Mouse (Mus musculus) right cerebral cortex, adult 18-20 months (tissue): Measurements from ENCODE around the gene Ric8a.

Experiments used
- DNase-seq: peaks from one replicate; pipeline ENCODE4 v3.0.0; 2022; ENCODE audit warnings: mixed read lengths

Ric8a gene

DNA sequence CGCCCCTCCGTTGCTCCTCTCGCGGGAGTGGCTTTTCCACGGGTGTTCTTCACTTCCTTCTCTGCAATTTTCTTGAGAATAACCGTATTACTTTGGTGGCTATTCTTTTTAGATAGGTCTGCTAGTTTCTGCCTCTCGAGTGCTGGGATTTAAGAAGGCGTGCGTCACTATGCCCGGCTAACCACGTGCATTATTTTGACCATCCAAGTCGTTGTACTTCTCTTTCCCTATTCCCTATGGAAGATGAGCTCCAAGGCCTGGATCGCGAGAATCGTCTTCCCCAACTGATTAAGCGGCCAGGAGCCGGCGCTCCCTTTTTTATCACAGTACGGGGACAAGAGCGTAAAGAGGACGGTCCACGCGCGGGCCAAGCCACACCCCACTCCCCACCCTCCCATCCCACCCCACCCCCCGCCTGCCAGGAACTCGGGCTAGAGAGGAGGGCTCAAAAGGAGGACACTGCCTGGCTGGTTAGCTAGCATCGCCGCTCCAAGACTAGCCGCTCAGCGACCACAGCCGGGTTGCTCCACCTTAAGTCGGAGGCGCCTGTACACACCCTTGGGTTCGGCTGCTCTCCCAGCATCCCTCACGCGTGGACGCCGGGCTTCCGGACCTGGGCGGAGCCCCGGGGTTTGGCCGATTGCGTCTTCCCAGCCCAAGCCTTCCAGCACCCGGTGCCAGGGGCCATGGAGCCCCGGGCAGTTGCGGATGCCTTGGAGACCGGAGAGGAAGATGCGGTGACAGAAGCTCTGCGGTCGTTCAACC, at the start of gene Ric8a:
Gene Ric8a, plus strand, starts transcription at position 173 of the 765 bp plus-strand sequence.
- peak; percentile 92 for DNase-seq

DNA sequence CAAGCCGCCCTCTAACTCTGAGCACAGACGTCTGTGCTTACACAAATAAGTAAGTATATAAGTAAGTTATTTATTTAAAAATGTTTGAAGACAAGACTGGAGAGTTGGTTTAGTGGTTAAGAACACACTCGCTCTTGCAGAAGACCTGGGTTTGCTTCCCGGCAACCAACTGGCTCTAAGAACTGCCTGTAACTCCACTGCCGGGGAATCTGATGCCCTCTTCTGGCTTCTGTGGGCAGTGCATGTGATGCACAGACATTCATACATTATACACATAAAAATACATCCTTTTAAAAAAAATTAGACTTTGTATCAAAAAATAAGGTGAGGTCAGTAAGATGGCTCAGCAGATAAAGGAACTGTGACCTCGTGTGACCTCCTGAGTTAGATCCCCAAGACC, 46.3 kb upstream of the Ric8a start:
- no peak for DNase-seq

- DNase-seq = no peak
Measured at GRCm38 (mm10) chr7:140811714-140812113, 45.0 kb upstream of the Ric8a start.

DNA sequence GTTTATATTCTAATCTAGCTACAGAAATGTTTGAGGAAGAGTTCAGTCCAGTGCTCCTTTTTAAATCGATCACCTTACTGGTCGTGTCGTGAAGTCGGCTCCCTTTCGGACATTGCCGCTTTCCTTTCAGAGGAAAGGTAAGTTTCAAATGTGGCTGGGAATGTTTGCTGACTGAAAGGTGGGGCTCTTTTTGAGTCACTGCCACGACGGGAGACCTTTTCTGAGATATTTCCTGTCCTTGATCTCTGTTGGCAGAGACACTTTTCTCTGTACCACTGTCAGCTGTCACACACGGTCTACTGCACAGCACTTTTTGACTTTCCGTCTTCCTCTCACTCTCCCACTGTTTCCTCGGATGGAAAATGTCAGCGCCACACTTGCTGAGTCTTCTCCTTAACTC, 43.9 kb upstream of the Ric8a start:
- no peak for DNase-seq

DNA sequence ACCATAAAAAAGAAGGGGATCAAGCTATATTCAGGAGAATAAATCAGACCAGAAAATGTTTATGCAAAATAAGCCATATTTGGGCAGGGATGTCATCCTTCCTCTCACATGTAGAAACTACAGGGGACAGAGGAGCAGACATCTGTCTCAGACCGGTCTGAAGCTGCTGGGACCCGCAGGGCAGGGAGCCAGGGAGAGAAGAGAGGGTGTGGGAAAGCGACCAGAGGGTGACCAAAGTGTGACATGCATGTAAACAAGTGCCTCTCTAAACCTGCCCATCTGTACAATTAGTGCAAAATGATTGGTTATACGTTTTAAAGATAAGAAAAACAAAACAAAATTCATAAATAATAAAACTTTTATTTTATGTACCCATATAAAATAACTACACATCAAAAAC, 36.6 kb upstream of the Ric8a start:
- DNase-seq = no peak

GRCm38 (mm10) chr7:140821305-140821652, 35.5 kb upstream of the Ric8a start:
- DNase-seq = no peak

DNA sequence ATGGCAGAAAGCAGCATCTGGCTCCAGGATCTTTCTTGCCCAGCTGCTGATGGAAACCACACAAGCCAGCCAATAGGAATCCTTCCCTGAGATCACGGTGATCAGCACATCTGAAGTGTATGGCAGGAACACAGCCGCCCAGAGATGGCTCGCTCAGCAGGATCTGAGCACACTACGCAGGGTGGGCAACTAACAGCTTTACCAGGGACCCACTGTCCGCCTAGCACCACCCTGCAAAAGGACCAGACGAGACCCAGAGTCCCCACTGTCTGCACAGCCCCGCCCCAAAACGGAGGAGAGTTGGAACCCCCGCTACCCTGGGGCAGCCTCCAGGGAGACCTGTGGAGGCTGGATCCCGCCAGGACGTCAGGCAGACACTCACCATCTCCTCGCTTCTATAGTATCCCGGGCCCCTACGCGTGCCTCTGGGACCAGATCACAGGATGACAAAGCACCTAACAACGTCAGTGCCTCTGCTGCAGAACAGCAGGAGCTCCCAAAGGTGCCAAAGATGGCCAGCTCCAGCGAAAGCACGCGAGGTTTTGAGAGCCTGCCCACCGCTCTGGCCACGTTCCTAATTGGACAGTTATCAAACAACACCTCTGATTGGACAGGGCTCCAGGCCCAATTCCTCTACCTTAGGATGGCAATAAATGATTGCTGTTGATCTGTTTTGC, 35.0 kb upstream of the Ric8a start, which contains the start of gene Zfp941:
Gene Zfp941, minus strand, starts transcription at position 526 of the 677 bp plus-strand sequence.
- peak; percentile 79 for DNase-seq

- no peak for DNase-seq
Measured at GRCm38 (mm10) chr7:140822731-140823130, 34.0 kb upstream of the Ric8a start.

DNA sequence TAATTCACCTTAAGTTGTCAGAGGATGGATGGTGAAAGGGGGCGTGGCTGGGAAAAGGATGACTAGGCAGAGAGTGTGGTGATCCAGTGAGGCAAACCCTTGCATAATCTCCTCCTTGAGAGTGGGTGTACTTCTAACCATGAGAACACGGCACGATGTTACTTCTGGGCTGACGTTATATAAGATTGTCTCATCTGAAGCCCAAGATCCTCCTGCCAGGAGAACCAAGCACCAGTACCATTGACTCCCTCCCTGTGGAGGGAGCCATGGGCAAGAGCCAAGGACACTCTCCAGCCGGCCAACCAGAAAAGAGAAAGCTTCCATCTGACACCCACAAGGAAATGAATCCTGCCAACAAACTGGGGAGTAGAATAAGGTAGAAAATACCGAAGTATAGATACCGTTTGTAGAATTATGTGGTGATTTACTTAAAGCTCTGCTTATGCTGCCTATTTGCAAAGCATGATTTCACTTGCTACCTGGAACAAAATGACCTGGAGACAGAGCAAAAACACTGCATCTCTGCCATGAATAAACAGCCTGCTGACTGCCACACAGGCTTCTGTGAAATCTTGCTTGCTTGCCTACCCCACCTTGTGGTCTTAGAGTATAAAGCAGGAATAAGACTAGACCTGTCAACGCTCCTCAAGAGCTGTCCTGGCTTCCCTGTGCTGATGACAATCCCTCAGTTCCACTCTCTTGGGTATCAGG, 28.4 kb upstream of the Ric8a start:
- DNase-seq = peak; percentile 83

DNA sequence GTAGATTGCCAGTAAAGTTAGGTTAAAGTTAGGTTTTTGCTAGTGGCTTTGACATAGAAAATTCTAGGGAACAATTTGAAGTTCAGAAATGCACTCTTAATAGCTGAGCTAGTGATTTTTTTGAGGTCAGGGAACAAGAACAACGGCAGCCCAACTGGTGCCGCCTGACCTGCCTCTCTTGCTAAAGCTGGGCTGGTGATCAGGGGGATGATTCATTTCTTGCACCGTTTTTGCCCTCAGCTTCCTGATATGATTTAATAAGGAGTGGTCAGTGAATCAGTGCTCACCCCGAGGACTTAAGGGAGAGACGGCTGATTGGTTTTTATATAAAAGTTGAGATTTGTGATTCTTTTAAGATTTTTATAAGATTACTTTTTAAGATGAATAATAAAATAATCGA, 25.3 kb upstream of the Ric8a start:
- DNase-seq = no peak

DNA sequence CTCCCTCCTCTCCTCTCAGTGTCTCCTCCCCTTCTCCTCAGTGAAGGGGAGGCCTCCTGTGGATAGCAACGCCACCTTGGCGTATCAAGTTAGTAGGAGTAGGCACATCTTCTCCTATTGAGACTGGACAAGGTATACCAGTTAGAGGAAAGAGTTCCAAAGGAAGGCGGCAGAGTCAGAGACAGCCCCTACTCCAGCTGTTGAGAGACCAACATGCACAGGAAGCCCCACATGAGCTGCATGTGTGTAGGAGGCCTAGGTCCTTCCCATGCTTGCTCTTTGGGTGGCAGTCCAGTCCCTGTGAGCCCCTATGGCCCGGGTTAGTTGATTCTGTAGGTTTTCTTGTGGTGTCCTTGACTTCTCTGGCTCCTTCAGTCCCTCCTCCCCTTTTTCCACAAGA, 23.4 kb upstream of the Ric8a start:
- no peak for DNase-seq

- DNase-seq = no peak
Measured at GRCm38 (mm10) chr7:140834968-140835757, 21.6 kb upstream of the Ric8a start, which contains the start of gene Urah. Gene Urah (plus strand): TSS chr7:140835018.

DNA sequence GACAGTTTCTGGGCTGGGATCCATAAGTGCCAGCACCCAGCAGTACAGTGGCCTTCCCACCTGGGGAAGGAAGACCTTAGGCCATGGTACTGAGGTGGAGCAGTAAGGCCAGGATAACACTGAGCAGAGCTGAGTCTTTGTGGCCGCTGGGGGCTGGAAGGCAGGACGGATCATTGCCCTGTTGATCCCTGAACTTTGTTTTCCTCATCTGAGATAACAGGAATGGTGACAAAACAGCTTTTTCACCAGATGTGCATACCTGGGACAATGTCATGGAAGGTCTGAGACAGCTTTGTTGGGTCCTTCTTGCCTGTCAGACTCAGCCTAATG, 21.0 kb upstream of the Ric8a start:
- no peak for DNase-seq

DNA sequence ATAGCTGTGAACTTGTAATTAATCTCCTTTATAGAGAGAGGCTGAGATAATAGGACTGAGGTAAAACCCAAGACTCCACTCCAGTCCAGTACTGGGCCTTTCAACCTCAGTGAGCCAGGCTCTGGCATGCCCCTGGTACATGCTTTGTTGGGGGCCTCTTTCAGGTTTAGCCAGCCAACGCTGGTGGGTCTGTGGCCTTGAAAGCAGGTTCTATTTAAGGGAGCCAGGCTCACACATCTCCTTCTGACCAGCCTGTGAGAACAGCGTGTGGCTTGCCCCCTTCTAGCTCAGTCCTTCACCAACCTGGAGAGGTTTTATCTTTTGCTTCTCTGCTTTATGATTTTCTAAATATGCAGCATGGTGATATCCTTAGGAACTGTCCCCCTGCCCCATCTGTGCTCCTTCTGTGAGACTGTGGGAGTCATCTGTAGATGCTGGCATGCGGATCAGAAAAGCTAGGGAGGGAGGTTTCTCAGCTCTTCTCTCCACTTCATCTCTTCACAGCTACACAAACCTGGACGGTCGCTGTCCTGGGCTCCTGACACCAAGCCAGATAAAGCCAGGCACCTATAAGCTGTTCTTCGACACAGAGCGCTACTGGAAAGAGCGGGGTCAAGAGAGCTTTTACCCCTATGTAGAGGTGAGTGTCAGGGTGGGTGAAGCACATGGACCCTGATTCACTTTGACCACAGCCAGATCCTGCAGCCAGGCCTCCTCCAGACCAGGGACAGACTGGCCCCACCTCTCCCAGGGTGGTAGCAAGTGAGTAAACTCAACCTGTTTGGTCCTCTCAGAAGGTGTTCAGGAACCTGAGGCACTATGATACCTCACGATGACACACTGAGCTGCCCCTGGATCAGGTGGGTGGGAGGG, 20.3 kb upstream of the Ric8a start:
- peak; percentile 55 for DNase-seq

DNA sequence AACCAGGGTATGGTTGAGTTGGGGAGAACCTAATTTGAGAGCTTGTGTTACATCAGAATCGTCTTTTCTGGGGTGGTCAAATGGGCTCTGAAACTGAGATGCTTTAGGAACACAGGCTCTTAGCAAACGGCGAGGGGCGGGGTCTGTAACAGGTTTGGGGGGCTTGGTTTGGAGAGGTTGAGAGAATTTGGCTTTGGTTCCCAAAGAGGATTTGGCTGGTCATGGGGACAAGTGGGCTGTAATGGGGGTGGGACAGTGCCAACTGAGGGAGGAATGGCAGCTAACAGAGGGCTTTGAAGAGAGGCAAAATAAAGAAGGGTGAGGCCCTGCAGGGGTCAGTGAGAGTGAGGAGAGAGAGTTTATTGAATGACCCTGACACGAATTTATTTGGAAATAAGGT, 17.2 kb upstream of the Ric8a start:
- DNase-seq = no peak

- DNase-seq = no peak
Measured at GRCm38 (mm10) chr7:140840750-140841735, 15.7 kb upstream of the Ric8a start.

GRCm38 (mm10) chr7:140843806-140844205, 13.0 kb upstream of the Ric8a start:
- DNase-seq = no peak

GRCm38 (mm10) chr7:140844905-140845665, 11.7 kb upstream of the Ric8a start, which contains the start of gene Scgb1c1:
Gene Scgb1c1 (plus strand): TSS chr7:140845547.
- DNase-seq = peak; percentile 85

- no peak for DNase-seq
Measured at GRCm38 (mm10) chr7:140845683-140846082, 11.1 kb upstream of the Ric8a start.

GRCm38 (mm10) chr7:140846676-140847075, 10.1 kb upstream of the Ric8a start:
- DNase-seq = no peak
